8 mouse cellular contexts compared by ENCODE assay signal in genomic region chr10:128913219-128913618, GRCm38 (mm10). TPM values are rescaled to one million over a fixed set of nuclear protein-coding genes. Genes with fewer than 3 reads are reported as not detected.
DNase-seq lines count a peak whose midpoint lies in the region; TF ChIP-seq lines count a peak whose summit lies in the region.

No protein-coding gene starts in this region.

- no peaks in the 10 kb centered on the region for H3K9me3 ChIP-seq in ES-E14 (ENCODE audit: control insufficient read depth, insufficient read depth, low read depth, low read length)

- peaks cover 0 to 12% of the 10 kb centered on the region in 2 experiments; a peak in 2 of 4 replicates for H3K4me1 ChIP-seq in ES-E14 (ENCODE audit: control insufficient read depth in 2 of 2, insufficient read depth in 2 of 2, low read length in 2 of 2, poor library complexity in 1 of 2)

- H3K36me3 ChIP-seq in ES-E14 (ENCODE audit: control insufficient read depth, insufficient read depth, low read length, poor library complexity, severe bottlenecking): peaks cover 31% of the 10 kb centered on the region

- H3K27ac ChIP-seq in ES-E14 (ENCODE audit: insufficient read depth, low read depth, low read length, poor library complexity, severe bottlenecking): no peak overlapping the region

- no peak overlapping the region for H3K4me3 ChIP-seq in ES-E14 (ENCODE audit: insufficient read depth in 1 of 2, low read depth in 1 of 2, low read length in 2 of 2, poor library complexity in 1 of 2, severe bottlenecking in 1 of 2)

- peak; percentile 90 for DNase-seq in ES-E14 (ENCODE audit: low read depth, low spot score)
- peak; percentile 61 for DNase-seq in c-Kit-negative CD71-positive TER-119-positive erythroid progenitor cells, embryonic 14.5 days (ENCODE audit: low read depth, low spot score)
- peak; percentile 67 for DNase-seq in fibroblast of lung, adult 2 months (ENCODE audit: low read depth)
- DNase-seq in heart, postnatal 14 days: peak; percentile 85 to 94
- peak; percentile 89 for DNase-seq in layer of hippocampus, adult 9-10 months (ENCODE audit: low spot score)
- peak; percentile 89 for DNase-seq in lung, postnatal 25 days (ENCODE audit: low spot score)
- DNase-seq in retina, postnatal 7 days (ENCODE audit: low read depth, low spot score): peak; percentile 85
- peak; percentile 69 to 73 for DNase-seq in urinary bladder, adult 18-20 months (ENCODE audit: low spot score in 2 of 2)

- H3K9ac ChIP-seq in ES-E14 (ENCODE audit: insufficient read depth, low read depth, low read length, poor library complexity, severe bottlenecking): no peak overlapping the region

- in situ Hi-C loops in ES-E14 (cut with MboI; ENCODE audit: low sequenced_read_pairs in 2 of 2, unreplicated experiment in 2 of 2): no loop called here

- intact Hi-C loops in heart, postnatal 14 days (cut with DNase I): loop anchor here (2.0 kb wide), 1 partner anchor 24 kb away; no protein-coding TSS in a partner anchor

TF ChIP-seq in ES-E14, 5 proteins besides CTCF, POLR2A, EP300 and RAD21:
- no peak for TF ChIP-seq ZNF384 (IDR thresholded peaks at IDR 0.05; ENCODE audit: low read depth, low read length)
- TF ChIP-seq MAFK (IDR thresholded peaks at IDR 0.05; ENCODE audit: insufficient read depth, low read depth, low read length): no peak
- TF ChIP-seq CHD2 (IDR thresholded peaks at IDR 0.05; ENCODE audit: low read depth, low read length): no peak
- no peak; the same call in 1 of the 2 replicates for TF ChIP-seq ZC3H11A (IDR thresholded peaks at IDR 0.05; ENCODE audit: borderline replicate concordance, low read depth, low read length)
- TF ChIP-seq HCFC1 (IDR thresholded peaks at IDR 0.05; ENCODE audit: borderline replicate concordance, insufficient read depth, low read length): no peak

RNA-seq across cellular contexts. Expression of gene Rdh5, which starts 9.5 kb away (rescaled TPM):
- 3.9 and 6.8 TPM in 2 replicates for total RNA-seq in ES-E14 (2012; rRNA removed)
- 1 to 10 TPM; 8.6 to 9.5 TPM for total RNA-seq in heart, postnatal 14 days (2021)

RNA-seq across cellular contexts. Expression of gene Bloc1s1, which starts 10.6 kb away (rescaled TPM):
- 71.2 and 90.0 TPM in 2 replicates for total RNA-seq in ES-E14 (2012; rRNA removed)
- total RNA-seq in heart, postnatal 14 days (2021): 100 to 1,000 TPM; 177 to 183 TPM

RNA-seq across cellular contexts. Expression of gene Cd63, which starts 12.4 kb away (rescaled TPM):
- total RNA-seq in ES-E14 (2012; rRNA removed): 158 and 226 TPM in 2 replicates
- total RNA-seq in heart, postnatal 14 days (2021): 100 to 1,000 TPM; 127 to 131 TPM

RNA-seq across cellular contexts. Expression of gene Itga7, which starts 20.4 kb away (rescaled TPM):
- total RNA-seq in ES-E14 (2012; rRNA removed): 10.1 and 17.6 TPM in 2 replicates
- 100 to 1,000 TPM; 163 to 167 TPM for total RNA-seq in heart, postnatal 14 days (2021)

RNA-seq across cellular contexts. Expression of gene Gdf11, which starts 21.7 kb away (rescaled TPM):
- 3.1 and 4.6 TPM in 2 replicates for total RNA-seq in ES-E14 (2012; rRNA removed)
- 1 to 10 TPM; 2.8 TPM for total RNA-seq in heart, postnatal 14 days (2021)
